Mouse (Mus musculus): ENCODE data around the gene Ccr7. TPM values are rescaled to one million over a fixed set of nuclear protein-coding genes. Genes with fewer than 3 reads are reported as not detected.

Ccr7 gene
- polyA plus RNA-seq (2012; fragmentation: generic; extraction: Trizol): 0.38 TPM

DNA sequence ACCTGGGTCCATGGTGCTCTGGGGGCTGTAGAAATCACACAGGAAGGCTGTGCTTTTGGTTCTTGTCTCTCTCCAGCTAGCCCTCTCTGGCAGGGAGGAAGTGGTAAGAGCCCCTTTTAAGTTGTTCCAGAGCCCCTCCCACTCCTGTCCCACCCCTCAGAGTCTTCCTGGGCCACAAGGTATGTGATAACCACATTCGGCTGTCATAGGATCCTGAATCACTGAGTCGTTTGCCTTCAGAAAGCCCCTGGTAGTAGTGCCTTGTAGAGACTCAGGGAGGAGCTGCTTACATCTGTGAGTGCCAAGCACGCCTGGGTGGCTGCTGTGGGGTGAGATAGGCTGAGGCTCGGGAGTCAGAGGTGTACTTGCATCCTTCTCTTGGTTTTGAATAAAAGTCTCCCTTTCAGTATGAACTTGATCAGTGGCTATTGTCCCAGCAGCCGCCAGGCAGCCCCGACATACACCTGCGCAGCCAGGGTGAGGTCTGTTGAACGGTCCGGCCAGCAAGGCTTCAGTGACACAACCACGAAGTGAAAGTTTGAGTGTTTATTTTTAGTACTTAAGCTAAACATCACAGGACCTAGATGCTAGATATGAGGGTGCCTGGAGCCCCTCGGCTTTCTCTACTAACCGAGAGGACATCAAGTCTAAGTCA, at the start of gene Ccr7:
Gene Ccr7, minus strand, starts transcription at position 91 of the 655 bp plus-strand sequence.
- H3K4me3 ChIP-seq: no peak within 1 kb of the TSS
- no peak within 1 kb of the TSS for H3K4me2 ChIP-seq (ENCODE audit: low read depth)
- H3K79me2 ChIP-seq (ENCODE audit: control insufficient read depth, insufficient read depth): no peaks in the 10 kb centered on the region
- H3K36me3 ChIP-seq (ENCODE audit: control insufficient read depth, insufficient read depth): no peaks in the 10 kb centered on the region
- TF ChIP-seq E2F4 (IDR thresholded peaks at IDR 0.05; ENCODE audit: insufficient read depth) (no peak), TCF3 (IDR thresholded peaks at IDR 0.05; ENCODE audit: insufficient read length, low read depth) (no peak), MYOG (IDR thresholded peaks at IDR 0.05; ENCODE audit: control insufficient read depth in 1 of 3, insufficient read depth in 1 of 3, insufficient read length in 2 of 3, low read depth in 2 of 3) (no peak), MAX (IDR thresholded peaks at IDR 0.05; ENCODE audit: low read depth) (no peak), SRF (IDR thresholded peaks at IDR 0.05; ENCODE audit: control insufficient read depth, insufficient read length, low read depth) (no peak), USF1 (IDR thresholded peaks at IDR 0.05; ENCODE audit: low read depth) (no peak), POLR2AphosphoS2 (IDR thresholded peaks at IDR 0.05; ENCODE audit: insufficient read length, low read depth) (no peak), CEBPB (IDR thresholded peaks at IDR 0.05; ENCODE audit: insufficient read depth, poor library complexity, severe bottlenecking) (no peak), MYOD1 (IDR thresholded peaks at IDR 0.05; ENCODE audit: control insufficient read depth in 1 of 3, insufficient read length in 2 of 3, low read depth in 2 of 3) (no peak), TCF12 (IDR thresholded peaks at IDR 0.05; ENCODE audit: insufficient read depth, poor library complexity, severe bottlenecking) (no peak), POLR2A (IDR thresholded peaks at IDR 0.05; ENCODE audit: insufficient read length, low read depth) (no peak), REST (IDR thresholded peaks at IDR 0.05; ENCODE audit: insufficient read depth, insufficient read length) (no peak)
- H3K27me3 ChIP-seq (ENCODE audit: control insufficient read depth, insufficient read depth, insufficient read length): peaks cover 12% of the 10 kb centered on the region
- no peak within 1 kb of the TSS for H3ac ChIP-seq (ENCODE audit: control insufficient read depth, insufficient read length)

DNA sequence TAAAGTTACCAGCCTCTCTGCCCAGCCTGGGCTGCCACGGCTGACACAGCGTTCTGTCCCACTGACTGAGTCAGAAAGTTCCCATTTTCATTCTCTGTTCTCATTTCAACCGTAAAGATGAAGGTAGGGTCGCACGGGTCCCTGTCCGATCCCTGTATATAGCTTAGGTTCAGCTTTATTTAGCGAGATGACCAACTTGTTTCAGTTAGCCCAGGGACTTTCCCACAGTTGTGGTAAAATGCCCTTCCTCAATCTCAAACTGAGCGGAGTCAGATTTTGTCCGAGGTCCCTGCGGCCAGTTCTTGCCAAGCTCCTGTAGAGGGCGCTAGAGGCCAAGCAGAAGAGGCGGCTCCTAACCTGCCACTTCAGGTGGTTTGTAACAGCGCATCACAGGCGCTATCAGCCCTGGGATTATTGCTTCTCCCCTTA, 34.3 kb upstream of the Ccr7 start:
- Histone ChIP-seq H3ac (ENCODE audit: control insufficient read depth, insufficient read length) (no peak overlapping the region), H3K4me2 (ENCODE audit: low read depth) (no peak overlapping the region), H3K4me3 (no peak overlapping the region), H3K36me3 (ENCODE audit: control insufficient read depth, insufficient read depth) (no peaks in the 10 kb centered on the region), H3K79me2 (ENCODE audit: control insufficient read depth, insufficient read depth) (no peaks in the 10 kb centered on the region), H3K27me3 (ENCODE audit: control insufficient read depth, insufficient read depth, insufficient read length) (peaks cover 49% of the 10 kb centered on the region)
- no peak for TF ChIP-seq POLR2AphosphoS2 (IDR thresholded peaks at IDR 0.05; ENCODE audit: insufficient read length, low read depth)
- no peak for TF ChIP-seq MYOD1 (IDR thresholded peaks at IDR 0.05; ENCODE audit: control insufficient read depth in 1 of 3, insufficient read length in 2 of 3, low read depth in 2 of 3)
- no peak for TF ChIP-seq USF1 (IDR thresholded peaks at IDR 0.05; ENCODE audit: low read depth)
- TF ChIP-seq E2F4 (IDR thresholded peaks at IDR 0.05; ENCODE audit: insufficient read depth): no peak
- no peak for TF ChIP-seq MYOG (IDR thresholded peaks at IDR 0.05; ENCODE audit: control insufficient read depth in 1 of 3, insufficient read depth in 1 of 3, insufficient read length in 2 of 3, low read depth in 2 of 3)
- TF ChIP-seq MAX (IDR thresholded peaks at IDR 0.05; ENCODE audit: low read depth): no peak
- TF ChIP-seq POLR2A (IDR thresholded peaks at IDR 0.05; ENCODE audit: insufficient read length, low read depth): no peak

DNA sequence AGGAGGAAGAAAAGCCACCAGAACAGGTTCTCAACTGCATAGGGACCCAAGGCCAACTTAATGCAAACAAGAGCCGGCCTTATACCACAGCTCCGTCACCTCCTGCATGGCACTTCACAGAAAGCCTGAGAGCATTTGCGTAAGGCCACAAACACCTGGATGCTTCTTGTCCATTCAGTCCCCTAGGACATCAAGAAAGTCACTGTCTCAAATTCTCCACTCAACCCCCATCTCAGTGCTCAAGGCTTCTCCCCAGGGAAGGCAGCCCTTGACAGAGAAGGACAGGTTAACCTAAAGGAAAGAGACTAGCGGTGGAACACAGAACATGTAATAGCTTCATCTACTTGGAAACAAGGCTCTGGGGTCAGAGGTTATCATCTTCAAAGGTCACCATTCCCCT, 32.5 kb upstream of the Ccr7 start:
- Histone ChIP-seq H3K27me3 (ENCODE audit: control insufficient read depth, insufficient read depth, insufficient read length) (peaks cover 65% of the 10 kb centered on the region), H3K79me2 (ENCODE audit: control insufficient read depth, insufficient read depth) (no peaks in the 10 kb centered on the region), H3K4me2 (ENCODE audit: low read depth) (no peak overlapping the region), H3K36me3 (ENCODE audit: control insufficient read depth, insufficient read depth) (no peaks in the 10 kb centered on the region), H3K4me3 (no peak overlapping the region), H3ac (ENCODE audit: control insufficient read depth, insufficient read length) (no peak overlapping the region)
- TF ChIP-seq MYOG (IDR thresholded peaks at IDR 0.05; ENCODE audit: control insufficient read depth in 1 of 3, insufficient read depth in 1 of 3, insufficient read length in 2 of 3, low read depth in 2 of 3) (no peak), E2F4 (IDR thresholded peaks at IDR 0.05; ENCODE audit: insufficient read depth) (no peak), POLR2A (IDR thresholded peaks at IDR 0.05; ENCODE audit: insufficient read length, low read depth) (no peak), POLR2AphosphoS2 (IDR thresholded peaks at IDR 0.05; ENCODE audit: insufficient read length, low read depth) (no peak), CEBPB (IDR thresholded peaks at IDR 0.05; ENCODE audit: insufficient read depth, poor library complexity, severe bottlenecking) (no peak), TCF12 (IDR thresholded peaks at IDR 0.05; ENCODE audit: insufficient read depth, poor library complexity, severe bottlenecking) (no peak), MAX (IDR thresholded peaks at IDR 0.05; ENCODE audit: low read depth) (no peak), SRF (IDR thresholded peaks at IDR 0.05; ENCODE audit: control insufficient read depth, insufficient read length, low read depth) (no peak), MYOD1 (IDR thresholded peaks at IDR 0.05; ENCODE audit: control insufficient read depth in 1 of 3, insufficient read length in 2 of 3, low read depth in 2 of 3) (no peak), REST (IDR thresholded peaks at IDR 0.05; ENCODE audit: insufficient read depth, insufficient read length) (no peak), TCF3 (IDR thresholded peaks at IDR 0.05; ENCODE audit: insufficient read length, low read depth) (no peak), USF1 (IDR thresholded peaks at IDR 0.05; ENCODE audit: low read depth) (no peak)

DNA sequence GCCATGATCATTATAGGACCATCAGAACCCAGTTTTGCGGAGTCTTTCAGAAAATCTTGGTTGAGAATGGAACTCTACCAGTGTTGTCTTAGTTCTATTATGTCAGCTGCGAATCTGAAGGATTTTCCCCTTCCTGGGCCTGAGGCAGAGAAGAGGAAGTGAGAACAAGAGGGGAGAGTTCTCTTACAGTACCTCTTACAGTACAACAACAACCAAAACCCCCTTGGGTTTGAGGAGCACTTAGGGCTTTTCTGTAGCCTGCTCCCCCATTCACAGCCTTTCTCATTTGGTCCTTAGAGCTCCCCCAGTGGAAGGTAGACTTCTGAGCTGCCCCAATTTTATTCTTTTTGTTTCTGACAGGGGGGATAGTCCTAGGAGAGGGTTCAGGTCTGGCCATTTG, 32.0 kb upstream of the Ccr7 start:
- H3K4me3 ChIP-seq: no peak overlapping the region
- no peaks in the 10 kb centered on the region for H3K36me3 ChIP-seq (ENCODE audit: control insufficient read depth, insufficient read depth)
- TF ChIP-seq E2F4 (IDR thresholded peaks at IDR 0.05; ENCODE audit: insufficient read depth): no peak
- no peak for TF ChIP-seq REST (IDR thresholded peaks at IDR 0.05; ENCODE audit: insufficient read depth, insufficient read length)
- TF ChIP-seq SRF (IDR thresholded peaks at IDR 0.05; ENCODE audit: control insufficient read depth, insufficient read length, low read depth): no peak
- no peak for TF ChIP-seq TCF3 (IDR thresholded peaks at IDR 0.05; ENCODE audit: insufficient read length, low read depth)
- TF ChIP-seq POLR2A (IDR thresholded peaks at IDR 0.05; ENCODE audit: insufficient read length, low read depth): no peak
- H3K4me2 ChIP-seq (ENCODE audit: low read depth): no peak overlapping the region
- no peaks in the 10 kb centered on the region for H3K79me2 ChIP-seq (ENCODE audit: control insufficient read depth, insufficient read depth)
- no peak overlapping the region for H3ac ChIP-seq (ENCODE audit: control insufficient read depth, insufficient read length)
- H3K27me3 ChIP-seq (ENCODE audit: control insufficient read depth, insufficient read depth, insufficient read length): peaks cover 69% of the 10 kb centered on the region

DNA sequence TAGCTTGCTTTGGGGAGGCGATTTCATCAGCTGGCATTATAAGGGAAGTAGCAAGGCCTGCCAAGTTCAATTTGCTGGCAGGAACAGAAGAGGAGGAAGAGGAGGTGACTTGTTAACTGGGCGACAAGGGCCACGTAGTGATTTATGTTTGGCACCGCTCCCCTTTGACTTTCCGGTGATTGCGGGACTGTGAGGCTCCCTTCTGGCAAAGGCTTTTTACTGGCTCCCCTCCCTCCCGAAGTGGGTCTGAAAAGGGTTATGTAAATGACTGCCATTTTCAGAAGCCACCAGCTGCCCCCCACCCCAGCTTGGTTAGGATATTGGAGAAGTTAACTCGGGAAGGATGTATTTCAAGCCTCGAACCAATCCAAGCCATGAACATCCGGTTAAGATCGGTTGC, 27.7 kb upstream of the Ccr7 start:
- TF ChIP-seq TCF12 (IDR thresholded peaks at IDR 0.05; ENCODE audit: insufficient read depth, poor library complexity, severe bottlenecking) (no peak), MYOD1 (IDR thresholded peaks at IDR 0.05; ENCODE audit: control insufficient read depth in 1 of 3, insufficient read length in 2 of 3, low read depth in 2 of 3) (no peak), CEBPB (IDR thresholded peaks at IDR 0.05; ENCODE audit: insufficient read depth, poor library complexity, severe bottlenecking) (no peak), MYOG (IDR thresholded peaks at IDR 0.05; ENCODE audit: control insufficient read depth in 1 of 3, insufficient read depth in 1 of 3, insufficient read length in 2 of 3, low read depth in 2 of 3) (no peak), TCF3 (IDR thresholded peaks at IDR 0.05; ENCODE audit: insufficient read length, low read depth) (no peak), REST (IDR thresholded peaks at IDR 0.05; ENCODE audit: insufficient read depth, insufficient read length) (no peak), E2F4 (IDR thresholded peaks at IDR 0.05; ENCODE audit: insufficient read depth) (no peak), POLR2AphosphoS2 (IDR thresholded peaks at IDR 0.05; ENCODE audit: insufficient read length, low read depth) (no peak), MAX (IDR thresholded peaks at IDR 0.05; ENCODE audit: low read depth) (no peak), USF1 (IDR thresholded peaks at IDR 0.05; ENCODE audit: low read depth) (no peak), POLR2A (IDR thresholded peaks at IDR 0.05; ENCODE audit: insufficient read length, low read depth) (no peak), SRF (IDR thresholded peaks at IDR 0.05; ENCODE audit: control insufficient read depth, insufficient read length, low read depth) (no peak)
- Histone ChIP-seq H3K79me2 (ENCODE audit: control insufficient read depth, insufficient read depth) (no peaks in the 10 kb centered on the region), H3K4me2 (ENCODE audit: low read depth) (peak overlapping the region; percentile 6), H3K4me3 (no peak overlapping the region), H3K36me3 (ENCODE audit: control insufficient read depth, insufficient read depth) (no peaks in the 10 kb centered on the region), H3ac (ENCODE audit: control insufficient read depth, insufficient read length) (no peak overlapping the region), H3K27me3 (ENCODE audit: control insufficient read depth, insufficient read depth, insufficient read length) (peaks cover 41% of the 10 kb centered on the region)
